Mouse (Mus musculus) cerebellum, postnatal 14 days (tissue): ENCODE data around the gene Axin2.

Experiments
- DNase-seq, 2 experiments: peaks; one replicate each; pipeline ENCODE4 v3.0.0; 2021; ENCODE audit warnings: mixed read lengths in 2 of 2

Axin2 gene

DNA sequence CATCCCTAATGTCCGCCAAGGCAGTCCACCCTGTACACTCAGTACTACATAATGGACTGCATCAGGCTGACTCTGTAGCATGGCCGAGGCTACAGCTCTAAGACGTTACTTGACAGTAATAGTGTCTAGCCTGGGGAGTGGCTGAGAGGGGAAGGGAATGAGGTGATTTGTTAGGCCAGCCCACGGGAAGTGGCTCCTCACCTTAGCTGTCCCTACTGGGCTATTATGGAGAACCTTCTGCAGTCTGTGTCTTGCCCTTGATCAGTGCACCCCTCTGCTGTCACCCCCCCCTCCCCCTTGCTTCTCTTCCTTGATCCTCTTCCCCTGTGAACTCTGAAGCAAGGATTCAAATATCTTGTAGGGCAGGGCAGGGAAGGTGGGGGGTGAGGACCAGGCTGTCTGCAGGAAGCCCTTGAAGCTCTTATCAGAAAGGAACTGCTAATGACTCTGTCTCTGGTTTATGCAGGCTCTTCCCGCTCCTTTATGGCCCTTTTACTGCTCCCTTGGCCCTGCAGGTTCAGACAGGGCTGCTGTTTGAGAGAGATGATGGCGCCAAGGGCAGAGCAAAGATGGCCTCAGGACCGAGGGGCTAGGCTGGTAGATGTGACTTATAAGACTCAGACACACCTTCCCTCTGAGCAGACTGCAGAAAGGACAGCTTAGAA, 13.4 kb upstream of the Axin2 start:
- no peak for DNase-seq

DNA sequence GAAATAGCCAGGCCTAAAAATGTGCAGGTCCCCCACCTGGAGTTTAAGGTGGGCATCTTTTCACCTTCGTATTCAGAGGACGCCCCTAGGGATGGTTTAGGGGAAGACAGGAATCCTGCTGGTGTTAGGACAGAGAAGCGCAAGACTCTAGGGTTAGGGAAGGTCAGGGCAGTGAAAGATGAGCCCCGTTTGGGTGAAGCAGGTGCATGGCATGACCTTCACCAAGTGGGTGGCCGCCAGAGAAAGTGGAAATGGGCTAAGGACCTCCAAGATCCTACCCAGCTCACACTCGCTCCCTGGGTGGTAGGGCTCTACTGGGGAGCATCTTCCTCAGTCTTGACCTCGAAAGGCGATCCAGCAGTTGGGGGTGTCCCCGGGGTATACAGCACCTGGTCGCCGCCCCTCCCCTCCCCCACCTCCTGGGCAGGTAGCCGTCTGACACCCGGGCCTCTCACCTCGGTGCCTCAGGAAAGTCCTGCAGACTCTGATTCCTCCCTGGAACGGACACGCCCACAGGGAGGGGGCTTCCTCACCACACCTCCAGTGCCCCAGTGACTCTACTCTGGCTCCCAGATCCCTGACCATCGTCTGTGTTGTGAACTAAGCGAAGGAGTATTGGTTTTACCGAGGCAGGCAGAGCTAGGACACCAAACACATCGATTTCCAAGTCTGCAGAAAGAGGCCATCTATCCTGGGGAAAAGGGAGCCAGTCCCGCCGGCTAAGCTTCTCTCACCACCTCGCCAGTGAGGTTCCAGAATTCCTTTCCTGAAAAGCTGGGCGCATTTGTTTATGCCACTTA, 10.6 kb upstream of the Axin2 start:
- no peak for DNase-seq

DNA sequence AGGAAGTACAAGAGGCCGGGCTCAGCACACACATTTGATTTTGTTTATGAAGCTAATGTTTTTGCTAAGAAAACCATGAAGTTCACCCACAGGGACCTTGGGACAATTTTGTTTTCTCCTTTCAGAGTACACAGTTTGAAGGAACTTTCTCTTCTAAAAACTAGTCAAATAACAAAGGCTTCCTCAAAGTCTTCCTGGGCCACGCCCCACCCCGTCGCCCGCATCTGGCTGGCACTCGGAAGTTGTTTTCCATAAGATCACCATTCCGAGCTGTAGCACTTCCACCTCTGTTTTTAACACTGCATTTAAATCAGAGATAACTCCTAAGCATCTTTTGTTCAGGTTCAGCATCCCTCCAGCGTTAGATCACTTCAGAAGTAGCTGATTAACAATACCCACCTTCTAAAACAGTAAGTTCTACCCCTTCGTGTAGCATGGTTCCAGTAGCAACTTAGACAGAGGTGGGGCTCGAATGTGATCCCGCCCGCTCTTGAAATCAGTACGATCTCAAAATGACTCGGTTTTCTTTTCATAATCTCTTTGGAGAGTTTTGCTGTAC, 9.7 kb upstream of the Axin2 start:
- DNase-seq, result no peak

DNA sequence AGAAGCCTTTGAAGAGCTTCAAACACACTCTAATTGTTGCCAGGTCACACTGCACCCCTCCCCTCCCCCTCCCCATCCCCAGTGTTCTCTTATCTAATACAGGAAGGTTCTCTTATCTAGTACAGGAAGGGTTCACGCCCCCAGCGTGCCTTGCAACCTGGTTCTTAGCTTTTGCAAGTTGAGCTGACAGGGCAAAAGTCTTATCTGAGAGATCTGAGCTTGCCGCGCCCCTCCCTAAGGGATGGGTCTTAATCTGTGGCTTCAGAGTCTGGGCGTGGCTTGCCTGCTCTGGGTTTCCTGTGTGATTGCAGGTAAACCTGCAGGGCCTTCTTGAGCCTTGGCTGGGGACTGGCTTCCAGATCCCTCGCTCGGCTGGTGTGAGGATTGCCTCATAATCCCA, 9.2 kb upstream of the Axin2 start:
- DNase-seq, result no peak

DNA sequence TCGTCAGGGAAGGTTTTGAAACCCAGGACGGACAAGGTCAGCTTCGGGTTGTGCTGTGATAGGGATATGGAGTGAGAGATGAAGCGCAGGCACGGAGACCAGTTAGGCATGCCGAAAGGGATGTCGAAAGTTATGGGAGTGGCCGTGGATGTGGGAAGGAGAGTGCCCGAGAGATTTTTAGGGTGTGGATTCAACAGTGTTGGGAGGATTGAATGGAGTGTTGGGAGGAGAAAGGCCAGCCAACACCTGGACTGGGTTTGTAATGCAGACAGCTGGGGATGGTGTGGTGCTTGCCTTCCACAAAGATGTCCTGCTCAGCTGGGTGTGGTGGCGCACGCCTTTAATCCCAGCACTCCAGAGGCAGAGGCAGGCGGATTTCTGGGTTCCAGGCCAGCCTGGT, 8.0 kb upstream of the Axin2 start:
- DNase-seq, result no peak

DNA sequence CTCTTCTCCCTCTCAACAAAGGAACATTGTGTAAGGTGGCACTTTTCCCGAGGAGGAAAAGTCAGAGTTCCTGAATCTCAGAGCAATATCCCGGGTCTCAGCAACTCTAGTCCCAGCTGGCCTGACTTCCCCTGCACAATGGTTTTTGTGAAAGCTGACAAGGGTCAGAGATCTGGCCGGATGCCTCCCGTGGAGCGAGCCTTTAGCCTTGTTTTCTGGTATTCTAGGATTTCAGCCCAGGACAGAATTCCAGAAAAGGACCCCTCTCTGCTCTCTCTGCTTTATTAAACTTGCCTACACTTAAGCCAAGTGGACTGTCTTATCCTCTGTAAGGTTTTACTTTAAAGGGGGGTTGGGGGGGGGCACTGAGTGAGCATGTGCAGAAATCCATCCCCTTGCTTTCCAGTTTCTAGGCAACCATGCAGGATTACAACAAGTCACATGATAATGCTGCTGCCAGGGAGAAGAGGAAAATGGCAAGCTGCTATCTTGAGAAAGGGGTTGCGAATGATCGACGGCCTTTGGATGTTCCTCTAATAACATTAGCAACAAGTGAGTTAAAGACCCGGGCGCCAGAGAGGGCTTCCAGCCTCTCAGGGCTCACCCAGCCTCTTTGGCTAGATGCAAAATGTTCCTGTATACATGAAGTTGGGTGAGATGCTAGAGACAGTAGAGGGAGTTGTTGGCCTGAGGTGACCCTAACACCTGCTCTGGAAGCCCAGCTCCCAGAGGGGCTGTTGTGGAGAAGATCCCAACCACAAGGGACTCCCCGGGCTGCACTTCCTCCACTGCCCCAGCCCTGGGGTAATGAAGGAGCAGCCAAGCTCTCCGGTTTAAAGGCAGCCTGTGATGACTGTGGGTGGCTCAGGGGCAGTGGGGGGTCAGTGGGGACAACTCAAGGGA, 2.5 kb upstream of the Axin2 start:
- DNase-seq, result no peak

DNA sequence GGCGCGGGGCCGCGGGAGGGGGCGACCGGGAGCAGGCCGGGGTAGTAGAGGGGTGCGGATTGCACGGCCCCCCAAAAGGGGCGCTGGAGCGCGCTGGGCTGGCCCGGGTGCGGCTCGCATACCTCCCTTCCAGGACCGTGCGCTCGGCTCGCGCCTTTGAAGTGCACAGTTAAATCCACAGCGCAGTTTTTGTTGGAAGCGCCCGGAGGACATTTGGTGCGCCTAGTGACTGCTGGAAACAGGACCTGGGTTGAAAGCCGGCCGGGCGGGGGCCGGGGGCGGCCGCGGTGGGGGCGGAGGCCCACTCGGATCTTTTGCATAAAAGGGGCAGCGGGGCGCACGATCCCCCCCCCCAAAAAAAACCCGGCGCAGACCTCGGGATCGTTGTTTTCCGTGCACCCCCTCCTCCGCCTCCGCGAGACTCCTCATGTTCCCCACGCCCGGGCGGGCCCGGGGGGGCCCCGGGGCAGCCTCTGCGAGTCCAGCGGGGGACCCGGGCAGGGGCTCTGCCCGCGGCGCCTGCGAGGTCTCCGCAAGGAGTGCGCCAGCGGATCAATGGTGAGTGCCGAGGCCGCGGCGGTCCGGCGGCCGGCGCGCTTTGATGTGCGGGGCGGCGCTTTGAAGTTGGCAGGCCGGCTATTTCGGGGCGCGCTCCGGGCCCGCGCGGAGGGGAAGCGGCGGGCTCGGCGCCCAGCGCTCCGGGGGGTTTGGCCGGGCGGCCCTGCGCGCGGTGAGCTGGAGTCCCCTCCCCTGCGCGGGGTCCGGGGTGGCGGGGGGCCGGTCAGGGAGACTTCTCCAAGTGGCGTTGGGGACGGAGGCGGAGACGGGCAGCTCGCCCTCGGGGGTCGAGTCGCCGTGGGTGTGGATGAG, 722 bp downstream of the Axin2 start:
- DNase-seq, result peak; percentile 80 to 83

DNA sequence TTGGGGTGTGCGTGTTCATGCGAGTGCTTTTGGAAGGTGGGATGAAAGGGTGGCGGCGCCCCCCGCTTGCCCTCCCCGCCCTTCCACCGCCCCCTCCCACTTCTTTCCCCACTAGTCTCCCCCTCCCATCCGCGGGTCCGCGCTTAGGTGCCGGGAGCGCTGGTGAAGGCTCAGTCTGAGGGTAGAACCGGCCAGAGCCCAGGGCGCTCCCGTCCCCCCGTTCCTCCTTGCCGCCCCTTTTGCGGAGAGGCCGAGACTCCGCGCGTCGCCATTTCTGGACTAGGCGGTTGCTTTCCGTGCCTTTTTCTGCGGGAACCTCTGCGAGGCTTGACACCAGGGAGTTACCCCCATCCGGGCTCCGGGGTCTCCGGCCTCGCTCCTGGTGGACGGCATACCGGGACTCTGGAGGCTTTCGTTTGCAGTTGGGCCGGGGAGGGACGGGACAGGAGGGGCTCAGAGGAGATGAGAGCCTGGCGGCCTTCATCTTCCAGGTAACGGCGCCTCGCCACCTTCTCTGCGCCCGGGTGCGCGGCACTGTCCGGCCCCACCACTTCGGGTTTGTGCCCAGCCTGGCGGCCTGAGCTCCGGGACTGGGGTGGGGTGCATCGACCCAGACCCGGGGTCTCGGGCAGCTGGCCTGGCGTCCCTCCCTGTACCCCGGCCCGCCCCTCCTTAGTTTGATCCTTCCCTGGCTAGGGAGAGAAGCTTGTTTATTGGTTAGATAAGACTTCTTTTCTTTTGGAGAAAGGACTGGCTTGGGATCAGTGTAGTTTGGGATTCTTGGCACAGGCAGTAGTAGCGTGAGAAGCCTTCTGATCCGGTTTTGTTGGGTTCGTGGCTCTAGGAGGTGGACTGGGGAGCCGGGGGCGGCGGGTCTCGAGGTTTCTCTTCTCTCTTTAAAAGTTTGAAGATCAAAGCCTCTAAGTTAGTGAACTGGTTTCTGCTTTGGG, 1.6 kb downstream of the Axin2 start:
- peak; percentile 60 to 73 for DNase-seq

DNA sequence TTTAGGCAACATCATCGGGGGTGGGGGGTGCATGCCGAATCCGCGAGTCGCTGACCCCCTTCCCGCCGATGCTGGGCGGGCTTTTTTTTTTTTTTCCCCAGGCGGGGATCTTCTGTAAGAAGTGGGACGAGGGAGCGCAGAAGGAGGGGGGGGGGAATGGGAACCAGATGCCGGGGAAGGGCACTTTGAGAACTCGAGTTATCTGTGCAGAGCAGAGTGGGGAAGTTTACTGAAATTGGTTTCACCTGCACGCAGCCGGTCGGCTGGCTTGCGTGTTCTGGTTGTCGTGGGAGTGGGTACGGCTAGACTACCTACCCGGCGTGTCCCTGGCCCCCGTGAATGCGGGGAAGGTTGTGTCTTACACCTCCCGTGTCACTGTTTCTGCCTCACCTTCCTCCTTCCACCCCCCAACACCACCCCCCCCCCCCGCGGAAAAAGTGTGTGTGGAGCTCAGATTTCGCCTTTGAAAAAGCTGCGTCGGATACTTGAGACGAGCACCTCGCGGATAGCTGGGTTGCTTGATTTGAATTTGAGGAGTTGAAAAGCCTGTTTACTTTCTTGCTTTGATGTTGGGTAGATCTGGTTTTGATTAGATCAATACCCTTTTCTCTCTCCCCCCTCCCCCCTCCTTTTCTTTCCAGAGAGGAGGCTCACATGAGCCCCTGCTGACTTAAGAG, 2.5 kb downstream of the Axin2 start:
- DNase-seq, result no peak

DNA sequence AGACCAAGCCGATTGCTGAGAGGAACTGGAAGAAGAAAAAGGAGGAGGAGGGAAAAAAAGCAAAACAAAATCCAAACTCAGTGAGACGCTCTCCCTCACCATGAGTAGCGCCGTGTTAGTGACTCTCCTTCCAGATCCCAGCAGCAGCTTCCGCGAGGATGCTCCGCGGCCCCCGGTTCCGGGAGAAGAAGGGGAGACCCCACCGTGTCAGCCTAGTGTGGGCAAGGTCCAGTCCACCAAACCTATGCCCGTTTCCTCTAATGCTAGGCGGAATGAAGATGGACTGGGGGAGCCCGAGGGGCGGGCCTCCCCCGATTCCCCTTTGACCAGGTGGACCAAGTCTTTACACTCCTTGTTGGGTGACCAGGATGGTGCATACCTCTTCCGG, 3.0 kb downstream of the Axin2 start:
- DNase-seq, result no peak

DNA sequence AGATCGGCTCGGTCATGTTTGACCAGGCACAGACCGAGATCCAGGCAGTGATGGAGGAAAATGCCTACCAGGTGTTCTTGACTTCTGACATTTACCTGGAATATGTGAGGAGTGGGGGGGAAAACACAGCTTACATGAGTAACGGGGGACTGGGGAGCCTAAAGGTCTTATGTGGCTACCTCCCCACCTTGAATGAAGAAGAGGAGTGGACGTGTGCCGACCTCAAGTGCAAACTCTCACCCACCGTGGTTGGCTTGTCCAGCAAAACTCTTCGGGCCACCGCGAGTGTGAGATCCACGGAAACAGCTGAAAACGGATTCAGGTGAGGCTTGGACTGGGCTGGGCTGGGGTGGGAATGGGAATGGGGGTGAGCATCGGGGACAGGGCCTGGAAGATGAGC, 3.6 kb downstream of the Axin2 start:
- DNase-seq, result no peak

DNA sequence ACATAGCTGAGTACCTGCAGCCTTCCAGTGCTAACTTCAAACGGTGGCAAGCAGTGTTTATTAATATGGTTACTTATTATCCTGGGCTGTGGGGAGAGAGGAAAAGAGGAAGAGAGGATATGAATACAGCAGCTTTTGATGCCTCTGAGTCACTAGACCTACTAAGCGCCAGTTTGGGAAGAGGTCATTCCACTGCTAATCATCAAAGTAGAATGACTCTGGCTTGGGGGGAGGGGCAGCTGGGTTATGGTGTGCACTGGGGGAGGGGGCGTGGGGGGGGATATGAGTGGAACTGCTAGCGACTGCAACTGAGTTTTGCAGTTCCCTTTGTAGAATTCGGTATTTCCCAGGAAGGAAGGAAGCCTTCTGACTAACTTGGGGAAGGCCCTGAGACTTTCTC, 4.2 kb downstream of the Axin2 start:
- peak in 1 of 2 experiments; percentile 41 for DNase-seq

DNA sequence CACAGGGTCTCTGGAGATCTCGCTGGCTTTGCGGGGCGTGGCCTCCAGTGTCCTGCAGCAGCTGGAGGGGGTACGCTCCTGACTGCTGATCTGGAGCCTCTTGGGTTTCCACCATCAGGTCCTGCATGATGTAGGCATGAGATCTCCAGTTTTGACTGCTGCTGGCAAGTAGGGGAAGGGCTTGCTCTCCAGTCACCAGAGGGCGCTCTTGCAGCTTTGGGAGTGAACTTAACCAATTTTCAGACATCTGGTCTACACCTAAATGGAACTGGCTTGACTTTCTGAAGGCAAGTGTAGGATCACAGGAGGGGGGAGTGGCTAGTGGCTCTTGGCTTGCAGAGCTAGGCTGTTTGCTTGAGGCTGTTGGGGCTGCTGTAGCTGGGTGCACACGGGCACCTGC, 5.1 kb downstream of the Axin2 start:
- peak; percentile 92 to 96 for DNase-seq

DNA sequence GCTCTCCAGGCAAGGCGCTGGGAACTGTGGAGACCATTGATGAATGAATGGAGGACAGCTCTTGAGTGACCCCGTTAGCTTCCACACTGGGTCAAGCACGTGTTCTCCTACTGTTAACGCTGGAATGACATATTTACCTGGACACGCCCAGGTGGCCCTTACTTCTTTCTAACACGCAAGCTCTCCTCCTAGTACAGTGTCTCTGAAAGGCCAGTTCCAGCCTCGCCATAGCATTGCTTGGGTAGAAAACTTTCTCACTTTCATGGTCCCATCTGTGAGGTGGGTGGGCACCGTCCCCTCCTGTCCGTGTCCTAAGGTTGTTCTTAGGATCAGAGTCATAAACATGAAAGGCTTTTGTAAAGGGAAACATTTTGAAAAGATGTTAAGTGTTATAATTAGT, 5.7 kb downstream of the Axin2 start:
- no peak for DNase-seq

DNA sequence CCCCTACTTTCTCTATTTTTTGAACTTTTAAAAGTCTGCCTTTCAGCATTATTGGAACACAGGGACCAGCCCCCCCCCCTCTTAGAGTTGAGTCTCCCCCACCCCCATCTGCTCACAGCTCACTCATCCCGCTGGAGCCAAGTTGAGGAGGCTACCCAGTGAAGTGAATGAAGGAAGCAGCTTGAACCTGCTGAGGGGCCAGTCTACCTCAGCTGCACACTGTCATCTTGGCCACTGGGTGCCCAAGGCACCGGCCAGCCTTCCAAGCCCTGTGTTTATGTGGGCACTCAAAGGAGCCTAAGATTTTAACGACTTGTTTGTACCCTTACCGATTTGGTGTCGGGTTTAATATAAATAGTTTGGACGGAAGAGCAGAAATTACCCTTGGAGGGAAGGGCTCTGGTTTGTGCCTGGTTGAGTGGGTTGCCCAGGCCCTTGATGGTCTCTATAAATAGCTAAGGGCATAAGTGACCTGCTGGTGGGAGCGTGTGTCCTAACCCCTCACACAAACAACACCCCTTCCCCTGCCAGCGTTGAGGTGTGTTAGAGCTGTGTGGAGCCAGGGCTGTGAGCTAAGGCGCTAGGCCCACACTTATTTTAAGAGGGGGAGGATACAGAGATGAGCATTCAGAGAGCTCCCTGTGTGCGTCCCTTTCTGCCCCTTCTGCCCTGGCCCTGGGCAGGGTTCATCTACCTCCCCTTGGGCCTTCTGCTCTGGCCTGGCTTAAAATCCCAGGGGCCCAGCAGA, 6.4 kb downstream of the Axin2 start:
- DNase-seq, result no peak

DNA sequence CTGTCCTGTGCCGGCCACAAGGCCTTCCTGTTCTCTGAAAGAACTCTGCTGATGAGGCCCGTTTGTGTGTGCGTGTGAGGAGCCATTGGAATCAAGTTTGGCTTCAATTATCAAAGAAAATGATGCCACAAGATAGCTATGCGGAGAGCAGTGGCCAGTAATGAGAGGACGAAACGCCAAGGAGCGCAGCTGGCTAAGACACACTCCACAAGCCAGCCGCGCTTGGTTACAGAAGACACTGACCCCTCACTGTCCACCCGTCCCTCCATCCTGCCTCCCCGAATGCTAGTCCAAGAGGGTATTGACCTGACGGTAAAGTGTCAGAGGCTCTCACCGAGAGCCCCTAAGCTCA, 6.9 kb downstream of the Axin2 start:
- DNase-seq, result no peak

DNA sequence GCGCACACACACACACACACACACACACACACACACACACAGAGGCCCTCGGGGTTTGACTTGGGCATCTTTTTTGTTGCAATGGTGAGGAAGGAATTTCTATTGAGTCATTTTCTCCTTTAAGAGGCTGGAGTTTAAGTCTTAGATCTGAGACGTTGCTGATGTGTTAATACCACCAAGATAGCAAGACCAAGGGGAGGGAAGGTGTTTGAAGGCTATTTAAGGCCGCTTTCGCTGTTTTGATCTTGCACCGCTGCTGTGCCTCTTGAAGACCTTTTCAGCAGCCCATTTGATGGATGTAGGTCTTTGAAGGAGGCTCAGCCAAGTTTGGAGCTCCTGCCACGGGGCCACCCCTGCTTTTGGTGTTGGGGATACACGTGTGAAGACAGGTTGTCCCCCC, 7.9 kb downstream of the Axin2 start:
- DNase-seq, result no peak

DNA sequence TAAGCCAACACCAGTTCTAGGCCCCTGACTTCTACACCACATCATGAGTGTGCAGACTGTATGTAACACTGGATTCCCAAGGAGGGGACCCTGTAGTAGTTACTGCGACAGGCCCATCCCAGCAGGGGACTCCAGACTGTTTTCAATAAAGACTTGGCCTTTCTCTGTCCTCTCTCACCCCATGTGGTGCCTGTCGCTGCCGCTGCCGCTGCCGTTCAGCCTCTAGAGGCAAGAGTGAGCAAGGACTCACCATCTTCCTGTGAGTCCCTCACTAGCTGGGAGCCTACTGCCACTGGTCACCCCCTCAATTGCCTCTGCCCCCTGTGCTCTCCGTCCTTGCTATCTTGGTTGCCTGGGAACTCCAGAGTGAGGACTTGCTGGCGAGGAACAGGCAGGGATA, 8.6 kb downstream of the Axin2 start:
- no peak for DNase-seq

DNA sequence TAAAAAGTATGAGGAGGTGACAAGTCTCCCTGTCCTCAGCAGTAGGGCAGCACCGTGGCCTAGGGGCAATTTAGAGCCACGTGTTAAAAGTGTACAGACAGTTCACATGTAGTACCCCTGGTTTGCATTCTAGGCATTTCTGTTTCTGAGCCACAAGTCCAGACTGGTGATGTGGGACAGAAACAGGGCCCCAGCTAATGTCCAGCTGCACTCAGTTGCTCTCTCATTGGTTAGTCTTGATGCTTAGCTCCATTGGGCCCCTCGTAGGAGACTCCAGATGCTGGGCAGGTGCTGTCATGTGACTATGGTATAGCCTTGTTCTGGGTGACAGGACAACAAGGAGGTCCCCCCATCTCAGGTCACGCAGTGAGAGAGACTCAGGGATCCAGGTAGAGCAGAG, 9.0 kb downstream of the Axin2 start:
- no peak for DNase-seq

DNA sequence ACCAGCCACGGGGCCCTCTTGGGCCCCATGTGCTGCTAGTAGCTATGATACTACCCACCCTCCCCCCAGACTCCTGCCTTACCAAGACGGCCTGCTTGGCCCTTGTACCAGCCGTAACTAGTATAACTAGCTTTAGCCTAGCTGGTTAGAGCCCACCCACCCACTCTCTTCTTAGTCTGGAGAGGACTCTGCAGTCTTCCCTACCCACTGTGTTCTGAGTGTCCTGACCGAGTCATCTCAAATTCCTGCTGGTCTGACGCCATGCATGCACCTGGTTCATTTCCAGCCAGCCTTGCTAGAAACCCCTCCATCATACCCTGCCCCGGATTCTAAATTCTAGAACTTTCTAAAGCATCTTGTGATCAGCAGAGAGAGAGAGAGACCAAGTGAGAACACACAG, 9.6 kb downstream of the Axin2 start:
- no peak for DNase-seq
